Mouse (Mus musculus) left cerebral cortex, postnatal 14 days (tissue): ENCODE data around the gene Rnf217. TPM values are rescaled to one million over a fixed set of nuclear protein-coding genes. Genes with fewer than 3 reads are reported as not detected.

Source experiments
- DNase-seq, 2 experiments: peaks; one replicate each; pipeline ENCODE4 v3.0.0; 2021 to 2022; ENCODE audit warnings: low spot score in 2 of 2, mixed read lengths in 1 of 2
- intact Hi-C: fragments of 180-260 bp; cut with DNase I; formaldehyde crosslinking; loops from one replicate; pipeline ENCODE4 v1.15.1; 2025
- long read RNA-seq, 2 experiments: library from polyadenylated mRNA; stranded (forward); transcript quantifications; one replicate each; pipeline ENCODE4 v2.0.0; 2021
- total RNA-seq, 2 experiments: library from RNA; stranded (reverse); gene quantifications; 2 replicates each; pipeline ENCODE4 v1.2.3; 2021

The Rnf217 gene
- 10 to 100 TPM; 10.8 to 12.2 TPM for total RNA-seq
- long read RNA-seq, experiment 1, full-length matches to known transcripts = 16 of 19 reads
- long read RNA-seq, experiment 1, partial matches to known transcripts = 1 of 19 reads
- long read RNA-seq, experiment 1, other reads (novel, unspliced or antisense) = 2 of 19 reads
- long read RNA-seq, experiment 2, full-length matches to known transcripts = 22 of 25 reads
- long read RNA-seq, experiment 2, partial matches to known transcripts = 0 of 25 reads
- long read RNA-seq, experiment 2, other reads (novel, unspliced or antisense) = 3 of 25 reads

GRCm38 (mm10) chr10:31609066-31609961 is at the start of gene Rnf217:
Rnf217 (minus strand) TSS chr10:31609184.
- intact Hi-C loops = no loop called here
- DNase-seq = peak; percentile 68 to 77

DNA sequence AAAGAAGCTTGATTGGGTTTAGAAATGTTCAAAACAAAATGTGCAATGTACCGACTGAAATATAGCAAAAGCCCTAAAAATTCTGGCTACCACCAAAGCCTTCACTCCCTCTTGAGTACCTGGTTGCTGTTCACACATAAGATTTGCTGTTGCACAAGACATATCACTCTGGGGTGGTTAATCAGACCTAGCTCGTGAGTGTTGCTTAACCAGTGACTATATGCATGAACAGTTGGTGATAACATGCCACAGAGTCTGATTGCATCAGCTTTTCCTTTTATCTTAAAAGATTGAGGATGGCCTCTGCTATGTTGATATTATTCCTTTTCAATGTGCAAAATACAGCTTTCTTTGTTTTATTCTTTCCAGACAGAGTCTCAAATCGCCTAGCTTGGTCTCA is 38.3 kb upstream of the Rnf217 start:
- intact Hi-C loops = no loop called here
- DNase-seq = no peak

DNA sequence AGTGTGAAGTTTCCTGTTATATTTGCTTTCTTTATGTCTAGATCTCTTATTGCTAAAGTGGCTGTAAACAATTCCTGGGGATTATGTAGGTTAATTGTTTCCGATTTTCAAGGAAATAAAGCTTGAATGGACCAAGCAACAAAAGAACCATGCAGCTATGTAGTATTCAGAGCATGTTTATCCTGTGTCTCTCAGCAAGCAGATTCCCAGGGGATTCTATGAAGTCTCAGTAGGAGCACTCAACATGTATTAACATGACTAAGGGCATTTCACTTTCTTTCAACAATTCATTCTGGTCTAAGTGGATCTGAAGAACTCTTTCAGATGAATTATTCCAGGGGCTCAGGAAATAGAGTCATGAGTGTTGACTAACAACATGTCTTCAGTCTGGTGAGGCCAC is 37.1 kb upstream of the Rnf217 start:
- intact Hi-C loops = no loop called here
- DNase-seq = no peak

GRCm38 (mm10) chr10:31635098-31635497 is 26.1 kb upstream of the Rnf217 start:
- DNase-seq = no peak
- intact Hi-C loops = no loop called here

DNA sequence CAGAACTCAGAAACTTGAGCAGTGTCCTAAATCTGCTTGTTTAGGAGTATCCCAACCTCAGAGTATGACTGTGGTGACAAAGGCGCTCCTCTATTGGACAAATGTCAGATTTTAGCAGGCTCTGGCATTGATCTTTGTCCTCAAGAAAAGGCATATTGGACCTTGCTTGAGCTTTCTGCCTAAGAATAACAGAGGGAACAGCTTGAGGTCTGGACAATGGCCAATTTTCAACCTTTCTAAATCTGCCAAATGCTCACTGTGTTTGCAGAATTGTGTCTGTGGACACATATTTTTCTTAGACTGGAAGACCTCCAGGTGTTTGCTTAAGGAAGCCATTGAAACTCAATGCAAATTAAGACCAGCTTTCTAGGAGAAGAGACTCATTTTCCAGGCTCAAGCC is 23.0 kb upstream of the Rnf217 start:
- intact Hi-C loops = no loop called here
- DNase-seq = no peak

DNA sequence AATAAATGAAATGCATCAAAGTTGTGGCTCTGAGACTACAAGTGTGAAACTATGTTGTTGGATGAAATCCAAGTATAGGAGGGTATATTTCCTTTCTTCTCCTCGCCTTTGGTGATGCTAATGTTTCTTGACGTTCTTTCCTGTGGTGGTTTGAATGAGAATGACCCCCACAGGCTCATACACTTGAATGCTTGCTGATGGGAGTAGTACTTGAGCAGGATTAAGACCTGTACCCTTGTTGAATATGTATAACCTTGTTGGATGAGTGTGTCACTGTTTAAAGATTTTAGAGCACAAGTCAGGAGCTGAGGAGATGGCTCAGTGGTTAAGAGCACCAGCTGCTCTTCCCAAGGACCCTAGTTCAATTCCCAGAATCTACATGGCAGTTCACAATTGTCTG is 6.4 kb upstream of the Rnf217 start:
- no peak for DNase-seq
- intact Hi-C loops = no loop called here

DNA sequence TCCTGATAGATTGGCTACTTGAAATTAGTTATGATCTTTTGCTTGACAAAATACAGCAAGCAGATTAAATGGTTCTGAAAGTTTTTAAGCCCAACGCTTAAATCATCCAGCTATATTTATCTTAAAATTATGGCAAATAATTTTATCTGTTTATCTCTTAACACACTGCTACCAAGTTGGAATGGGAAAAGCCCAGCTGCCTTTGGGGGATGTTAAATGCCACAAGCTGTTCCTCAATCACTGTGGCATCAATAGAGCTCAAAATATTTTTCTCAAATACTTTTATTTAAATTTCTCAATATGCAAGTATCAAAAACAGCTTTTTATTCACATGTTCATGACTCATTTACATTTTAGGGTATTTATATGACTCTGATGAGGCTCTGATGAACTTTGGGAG is 5.1 kb upstream of the Rnf217 start:
- no peak for DNase-seq
- intact Hi-C loops = no loop called here

- intact Hi-C loops = no loop called here
- peak in 1 of 2 experiments; percentile 10 for DNase-seq
These were observed 431 bp downstream of the Rnf217 start for GRCm38 (mm10) chr10:31608441-31609065.

DNA sequence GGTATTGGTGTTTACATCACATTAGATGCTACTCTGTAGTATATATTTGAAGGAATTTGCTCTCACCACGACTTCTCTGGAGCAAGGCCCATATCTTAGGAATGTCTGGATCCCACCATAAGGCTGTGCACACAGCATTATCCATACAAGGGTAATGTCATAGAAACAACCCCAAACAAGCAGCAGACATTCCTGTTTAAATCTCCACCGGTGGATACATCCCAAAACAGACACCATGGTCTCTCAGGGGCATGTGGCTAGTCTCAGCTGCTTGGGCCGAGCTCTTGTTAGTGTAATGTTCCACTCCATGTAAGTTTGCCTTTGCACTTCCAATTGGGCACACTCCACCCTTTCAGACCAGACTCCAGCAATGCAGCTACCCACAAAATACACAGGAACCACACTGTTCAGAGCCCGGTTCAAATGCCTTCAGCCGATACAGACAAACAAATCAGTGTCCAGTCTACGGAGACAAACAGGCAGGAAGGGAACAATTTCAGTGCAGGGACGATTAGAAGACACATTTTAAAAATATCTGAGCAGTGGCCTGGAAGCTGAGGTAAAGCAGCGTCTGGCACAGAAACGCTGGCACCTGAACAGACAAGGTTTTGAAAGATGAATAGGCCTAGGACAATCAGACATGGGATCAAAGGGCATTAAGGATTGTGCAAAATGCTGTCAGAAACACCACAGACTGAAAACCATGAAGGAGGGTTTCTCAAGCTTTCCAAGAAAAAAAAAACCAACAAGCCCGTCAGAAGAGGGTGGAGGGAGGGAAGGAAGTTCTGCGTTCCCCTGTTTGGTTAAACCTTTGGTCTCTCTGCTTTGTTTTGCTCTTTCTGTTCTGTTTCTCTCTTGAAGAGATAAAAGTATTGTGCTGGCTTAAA is 1.8 kb downstream of the Rnf217 start:
- intact Hi-C loops = no loop called here
- peak in 1 of 2 experiments; percentile 14 for DNase-seq

DNA sequence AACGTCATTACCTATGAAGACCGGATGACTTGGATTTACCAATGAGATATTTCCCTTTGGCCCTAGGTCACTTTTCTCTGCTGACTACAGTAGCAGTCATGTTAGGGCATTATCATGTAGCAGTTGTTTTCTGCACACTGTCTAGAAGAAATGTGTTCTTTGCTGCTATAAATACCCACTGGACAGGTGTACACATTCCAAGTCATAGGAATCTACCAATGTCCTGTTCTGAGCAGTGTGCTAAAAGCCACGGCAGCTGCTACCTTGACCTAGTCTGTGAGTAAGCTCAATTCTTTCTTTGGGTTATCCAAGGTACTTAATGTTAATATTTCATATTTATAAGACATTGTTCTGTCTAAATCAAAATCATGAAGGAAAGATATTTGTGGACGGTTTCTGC is 5.1 kb downstream of the Rnf217 start:
- intact Hi-C loops = no loop called here
- DNase-seq = no peak

DNA sequence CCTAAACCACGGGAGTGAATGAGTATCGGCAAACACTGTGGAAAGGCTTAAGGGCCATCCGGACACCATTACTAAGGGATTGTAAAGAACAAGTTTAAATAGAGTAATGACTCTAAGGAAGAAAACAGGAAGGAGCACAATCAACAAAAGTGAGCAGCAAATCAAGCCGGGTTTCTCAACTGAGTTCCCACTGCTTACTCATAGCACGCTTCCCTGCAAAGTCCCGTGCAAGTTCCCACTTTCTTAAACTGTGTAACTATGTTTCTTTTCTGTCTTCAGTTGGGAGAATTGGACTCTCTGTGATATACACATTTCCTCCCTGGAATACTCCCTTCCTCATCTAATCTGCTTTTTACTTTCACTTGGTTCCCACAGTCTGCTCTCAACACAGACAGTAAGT is 8.9 kb downstream of the Rnf217 start:
- intact Hi-C loops = no loop called here
- no peak for DNase-seq

- DNase-seq = no peak
- intact Hi-C loops = no loop called here
These were observed 11.1 kb downstream of the Rnf217 start for GRCm38 (mm10) chr10:31597886-31598285.

DNA sequence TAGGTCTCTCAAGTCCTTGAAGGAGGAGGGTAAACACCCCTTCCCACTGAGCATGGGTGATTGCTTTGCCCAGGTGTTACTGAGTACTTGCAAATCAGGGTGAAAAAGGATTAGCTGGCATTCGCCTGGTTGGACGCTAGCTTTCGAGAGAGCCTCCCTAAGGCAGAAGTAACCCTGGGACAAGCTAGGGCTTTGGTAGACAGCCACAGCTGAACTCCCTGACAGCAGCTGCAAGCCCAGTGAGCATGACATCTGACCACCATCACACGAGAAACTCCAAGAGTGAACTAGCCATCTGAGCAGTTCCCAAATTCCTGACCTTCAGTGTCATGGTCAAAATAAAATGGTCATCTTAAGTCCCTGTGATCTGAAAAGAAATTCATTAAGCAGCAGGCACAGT is 12.2 kb downstream of the Rnf217 start:
- intact Hi-C loops = no loop called here
- no peak for DNase-seq

GRCm38 (mm10) chr10:31595326-31595725 is 13.7 kb downstream of the Rnf217 start:
- intact Hi-C loops = no loop called here

DNA sequence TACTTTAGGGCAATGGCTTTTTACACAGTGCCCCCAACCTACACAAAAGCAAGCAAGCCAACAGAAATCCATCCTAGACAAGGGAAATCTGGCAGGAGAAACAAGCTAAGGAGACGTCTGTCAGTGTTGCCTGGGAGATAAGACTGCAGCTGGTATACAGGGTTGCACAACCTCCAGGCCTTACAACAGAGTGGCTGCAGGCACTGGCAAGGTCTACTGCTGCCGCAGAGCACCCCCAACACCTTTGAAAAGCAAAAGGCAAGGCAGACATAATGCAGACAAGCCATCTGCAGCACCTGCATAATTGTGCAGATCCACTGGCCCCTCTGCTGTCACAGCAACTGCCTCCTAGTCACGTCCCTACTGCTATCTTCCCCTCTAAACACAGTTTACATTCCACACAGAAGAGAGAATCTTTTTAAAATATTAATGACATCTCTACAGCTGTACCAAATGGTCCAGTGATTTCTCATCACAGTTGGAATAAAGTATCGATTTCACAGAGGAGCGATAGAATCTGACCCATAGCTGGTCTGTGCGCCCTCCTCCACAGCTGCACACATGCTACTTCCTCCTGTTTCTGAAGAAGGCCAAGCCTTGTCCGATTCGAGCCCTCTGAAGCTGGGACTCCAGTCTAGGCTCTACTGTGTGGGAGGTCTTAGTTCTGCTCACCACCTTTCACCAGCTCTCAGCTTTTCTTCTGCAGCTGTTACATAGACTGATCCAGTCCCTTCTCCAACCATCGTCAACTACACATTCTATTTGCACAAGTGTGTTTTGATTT is 16.1 kb downstream of the Rnf217 start:
- DNase-seq = peak in 1 of 2 experiments; percentile 6
- intact Hi-C loops = no loop called here

More at GRCm38 (mm10) chr10:31595326-31595725, 13.7 kb downstream of the Rnf217 start:
- DNase-seq = no peak

DNA sequence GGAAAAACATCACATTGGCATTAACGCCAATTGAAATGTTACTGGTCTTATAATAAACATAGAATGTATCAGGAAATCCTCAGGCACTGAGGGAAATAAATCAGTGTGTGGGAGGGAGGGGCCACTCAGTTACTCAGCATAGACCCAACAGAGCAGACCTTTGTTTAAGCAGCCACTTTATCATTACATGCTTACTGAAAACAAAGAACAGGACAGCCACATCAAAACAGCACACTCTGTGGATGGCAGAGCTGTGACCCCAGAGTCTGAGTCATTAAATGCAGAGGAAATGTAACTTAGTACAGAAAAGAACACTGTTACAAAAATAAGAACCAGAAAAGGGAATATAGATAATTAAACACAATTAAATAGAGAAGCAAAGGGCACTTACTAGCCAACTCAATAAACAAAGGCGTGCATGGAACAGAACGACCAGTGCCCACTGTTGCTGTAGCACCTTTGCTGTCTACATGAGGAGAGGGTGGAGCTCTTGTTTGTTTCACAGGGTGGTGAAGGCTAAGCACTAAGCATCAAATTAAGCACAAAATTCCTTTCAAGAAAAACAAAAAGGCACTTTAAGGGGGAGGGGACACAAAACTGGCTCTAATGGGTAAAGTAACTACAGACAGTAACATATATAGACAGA is 16.8 kb downstream of the Rnf217 start:
- intact Hi-C loops = no loop called here
- no peak for DNase-seq

GRCm38 (mm10) chr10:31580722-31581121 is 28.3 kb downstream of the Rnf217 start:
- intact Hi-C loops = no loop called here
- no peak for DNase-seq

DNA sequence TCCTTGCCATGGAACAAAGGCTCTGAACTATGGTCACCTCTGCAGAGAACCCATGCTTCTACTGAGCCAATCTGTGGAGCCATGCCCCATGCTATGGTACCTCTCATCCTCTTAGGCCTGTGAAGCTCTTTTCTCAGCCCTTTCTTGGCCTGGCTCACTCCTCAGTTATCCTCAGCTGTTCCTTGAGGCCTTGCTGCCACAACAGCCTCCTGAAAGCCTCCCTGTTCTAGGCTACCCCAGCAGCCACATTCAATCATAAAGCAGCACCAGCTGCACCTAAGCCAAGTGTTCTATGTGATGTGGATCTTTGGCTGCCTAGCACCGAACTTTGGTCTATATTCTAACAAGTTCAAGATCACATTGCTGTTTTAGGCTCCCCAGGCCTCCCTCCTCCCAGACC is 28.9 kb downstream of the Rnf217 start:
- no peak for DNase-seq
- intact Hi-C loops = no loop called here
